Mouse (Mus musculus) thymus, postnatal 10 days (tissue): ENCODE results near the gene Fktn.
A peak's percentile ranks its signal among the peaks of the same experiment; 100 is the strongest.
"Not testable (repeated sequence)": the region's sequence is repeated elsewhere in the genome, so short reads cannot be mapped to it uniquely, and the experiment has no call there.

Experiments used
- DNase-seq, 2 experiments: peaks; one replicate each; pipeline ENCODE4 v3.0.0; 2021; ENCODE audit warnings: low spot score in 2 of 2

Gene Fktn

GRCm38 (mm10) chr4:53713704-53714050 is at the start of gene Fktn:
TSS of gene Fktn (plus strand) at chr4:53713998.
- no peak for DNase-seq

DNA sequence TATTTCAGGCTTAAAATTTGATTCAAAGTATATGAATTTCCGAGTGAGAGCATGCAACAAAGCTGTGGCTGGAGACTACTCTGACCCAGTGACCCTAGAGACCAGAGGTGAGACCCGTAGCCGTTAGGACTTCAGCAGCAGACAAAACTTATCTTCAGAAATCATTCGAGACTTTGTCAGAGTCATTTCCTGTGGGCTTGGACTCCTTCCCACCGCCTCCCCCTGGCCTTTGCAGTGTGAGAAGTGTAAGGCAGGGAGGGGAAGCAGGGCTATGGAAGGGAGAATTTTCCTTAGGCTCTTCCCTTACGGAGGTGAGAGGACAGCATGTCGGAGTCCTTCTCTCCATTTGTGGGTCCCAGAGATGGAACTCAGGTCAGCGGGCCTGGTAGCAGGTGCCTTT is 31.7 kb upstream of the Fktn start:
- no peak for DNase-seq

DNA sequence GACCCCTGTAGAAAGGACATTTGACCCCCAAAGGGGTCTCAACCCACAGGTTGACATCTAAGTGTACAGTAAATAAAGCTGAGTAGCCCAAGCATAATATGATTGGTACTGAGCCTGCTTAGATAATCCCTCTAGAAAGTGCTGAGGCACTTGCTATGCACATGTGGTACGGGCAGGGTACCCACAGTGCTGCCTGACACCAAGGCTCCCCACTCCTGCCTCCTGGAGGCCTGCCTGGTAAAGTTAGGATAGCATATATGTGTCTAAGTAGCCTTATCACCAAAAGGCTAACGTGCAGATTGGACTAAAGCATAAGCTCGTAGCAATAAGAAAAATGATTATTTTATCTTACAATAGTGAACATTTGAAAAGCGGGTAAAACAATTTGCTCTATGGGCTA is 24.8 kb upstream of the Fktn start:
- DNase-seq = no peak

DNA sequence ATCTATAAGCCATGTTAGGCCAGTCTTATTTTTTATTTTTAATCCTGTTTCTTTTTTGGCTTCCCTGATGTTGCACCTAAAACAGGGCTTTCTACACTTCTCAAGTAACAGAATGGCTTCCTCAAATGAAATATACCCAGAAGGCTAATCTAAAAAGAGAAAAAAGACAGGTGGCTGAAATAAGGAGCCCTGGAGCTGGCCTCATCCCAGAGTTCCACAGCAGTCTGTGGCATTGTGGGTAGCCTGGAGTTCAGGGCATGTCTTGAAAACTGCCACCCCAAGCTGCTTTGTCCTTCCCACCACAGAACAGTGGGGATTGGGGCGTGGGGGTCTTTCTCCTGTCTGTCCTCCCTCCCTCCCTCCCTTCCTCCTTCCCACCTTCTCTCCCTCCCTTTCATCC is 22.4 kb upstream of the Fktn start:
- no peak for DNase-seq

- DNase-seq = not testable (repeated sequence)
Observed at GRCm38 (mm10) chr4:53709166-53709565, 4.6 kb upstream of the Fktn start.

- DNase-seq = no peak
Observed at GRCm38 (mm10) chr4:53710021-53710420, 3.8 kb upstream of the Fktn start.

DNA sequence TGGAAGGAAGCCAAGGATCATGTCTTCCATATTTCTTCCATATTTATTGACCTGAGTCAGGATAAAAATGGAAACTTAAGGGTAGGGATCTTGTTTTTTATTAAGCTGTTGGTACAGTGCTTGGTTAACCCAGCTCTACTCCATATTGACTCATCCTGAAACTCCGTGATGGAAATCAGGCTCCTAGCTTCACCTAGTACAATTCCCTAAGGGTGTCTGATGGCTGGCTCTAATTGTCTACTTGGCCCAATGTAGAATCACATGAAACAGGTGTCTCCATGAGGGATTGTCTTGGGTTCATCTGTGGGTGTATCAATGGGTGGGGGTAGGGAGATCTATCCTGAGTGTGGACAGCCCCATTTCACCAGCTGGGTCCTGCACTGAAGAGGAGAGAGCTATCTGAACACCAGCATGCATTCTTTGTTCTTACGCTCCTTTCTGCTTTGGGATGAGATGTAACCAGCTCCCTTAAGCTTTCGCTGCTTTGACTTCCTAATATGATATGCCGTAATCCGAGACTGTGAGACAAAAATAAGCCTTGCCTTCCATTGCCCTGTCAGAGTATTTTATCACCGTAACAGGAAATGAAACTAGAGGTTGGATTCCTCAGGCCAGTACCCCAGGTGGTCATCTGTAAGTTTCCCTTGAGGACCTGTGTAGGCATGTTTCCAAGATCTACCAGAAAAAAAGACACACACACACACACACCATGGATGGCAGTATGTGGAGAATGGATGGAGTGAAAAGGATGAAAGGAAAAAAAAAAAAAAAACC is 3.1 kb upstream of the Fktn start:
- no peak for DNase-seq

- peak; percentile 72 to 85 for DNase-seq
Observed at GRCm38 (mm10) chr4:53714051-53714814, 435 bp downstream of the Fktn start.

- no peak for DNase-seq
Observed at GRCm38 (mm10) chr4:53715977-53716376, 2.2 kb downstream of the Fktn start.

GRCm38 (mm10) chr4:53717546-53717945 is 3.7 kb downstream of the Fktn start:
- DNase-seq = no peak

GRCm38 (mm10) chr4:53718261-53718660 is 4.5 kb downstream of the Fktn start:
- no peak for DNase-seq

DNA sequence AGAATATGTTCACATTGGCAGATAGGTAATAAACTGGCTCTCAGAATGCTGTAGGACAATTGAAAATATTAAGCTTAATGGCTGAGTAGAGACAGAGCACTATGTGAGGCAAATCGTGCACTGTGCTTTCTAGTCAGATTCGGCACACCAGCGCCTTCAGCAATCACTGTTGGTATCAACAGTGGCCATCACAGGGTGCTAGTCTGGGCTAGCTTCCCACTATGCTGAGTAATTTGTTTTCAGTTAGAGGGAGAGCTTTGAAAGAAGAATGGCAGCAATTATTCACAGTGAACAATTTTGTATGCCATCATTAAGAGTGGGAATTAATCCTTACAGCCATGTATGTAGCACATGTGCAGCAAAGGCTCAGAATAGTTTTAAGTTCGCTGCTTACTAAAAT is 8.7 kb downstream of the Fktn start:
- no peak for DNase-seq

- not testable (repeated sequence) for DNase-seq
Observed at GRCm38 (mm10) chr4:53726100-53726499, 12.3 kb downstream of the Fktn start.

GRCm38 (mm10) chr4:53728121-53728520 is 14.3 kb downstream of the Fktn start:
- DNase-seq = no peak

DNA sequence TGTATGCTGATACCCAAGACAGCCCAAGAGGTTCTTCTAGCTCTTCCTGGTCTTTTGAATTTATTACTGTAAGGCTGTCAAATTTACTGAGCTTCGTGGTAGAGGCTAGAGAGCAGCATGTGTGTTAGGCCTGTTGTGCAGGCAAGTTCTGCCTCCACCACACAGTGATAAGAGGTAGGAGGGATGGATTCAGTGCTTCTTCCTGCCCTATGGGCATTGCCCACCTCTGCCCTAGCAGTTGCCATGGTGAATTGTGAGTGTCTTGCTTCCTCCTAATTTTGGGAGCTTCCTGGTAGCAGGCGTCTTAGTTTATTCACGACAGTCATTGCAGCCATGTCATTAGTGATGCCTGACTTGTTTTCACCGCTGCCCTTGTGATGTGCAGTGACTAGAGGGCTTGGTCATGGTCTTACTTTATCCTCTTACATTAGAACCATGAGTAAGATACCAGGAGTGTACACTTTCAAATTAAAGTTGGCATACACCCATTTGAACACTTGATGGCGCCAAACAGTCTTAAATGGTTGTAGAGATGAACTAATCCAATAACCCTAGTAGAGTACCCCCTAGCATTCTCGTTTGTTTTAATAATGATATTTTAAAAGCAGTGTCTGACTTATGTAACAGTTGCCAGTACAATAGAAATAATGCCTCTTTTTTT is 25.3 kb downstream of the Fktn start:
- peak in 1 of 2 experiments; percentile 46 for DNase-seq

DNA sequence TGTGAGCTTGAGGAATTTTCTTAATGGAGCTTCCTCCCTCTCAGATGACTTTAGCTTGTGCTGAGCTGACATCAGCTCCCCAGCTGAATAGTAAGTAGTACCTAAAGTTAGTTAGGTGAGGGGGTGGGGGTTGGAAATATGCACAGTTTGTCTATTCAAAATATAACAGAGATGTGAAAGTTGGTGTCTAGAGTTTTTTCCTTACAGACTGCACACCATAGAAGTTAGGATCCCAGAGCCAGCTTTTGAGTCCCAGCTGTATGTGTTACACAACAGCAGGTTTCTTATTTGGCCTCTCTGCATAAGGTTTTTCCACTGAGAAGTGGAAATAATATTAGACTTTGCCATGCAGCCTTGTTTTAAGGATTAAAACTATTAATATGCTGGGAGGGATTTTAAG is 36.0 kb downstream of the Fktn start:
- DNase-seq = no peak

DNA sequence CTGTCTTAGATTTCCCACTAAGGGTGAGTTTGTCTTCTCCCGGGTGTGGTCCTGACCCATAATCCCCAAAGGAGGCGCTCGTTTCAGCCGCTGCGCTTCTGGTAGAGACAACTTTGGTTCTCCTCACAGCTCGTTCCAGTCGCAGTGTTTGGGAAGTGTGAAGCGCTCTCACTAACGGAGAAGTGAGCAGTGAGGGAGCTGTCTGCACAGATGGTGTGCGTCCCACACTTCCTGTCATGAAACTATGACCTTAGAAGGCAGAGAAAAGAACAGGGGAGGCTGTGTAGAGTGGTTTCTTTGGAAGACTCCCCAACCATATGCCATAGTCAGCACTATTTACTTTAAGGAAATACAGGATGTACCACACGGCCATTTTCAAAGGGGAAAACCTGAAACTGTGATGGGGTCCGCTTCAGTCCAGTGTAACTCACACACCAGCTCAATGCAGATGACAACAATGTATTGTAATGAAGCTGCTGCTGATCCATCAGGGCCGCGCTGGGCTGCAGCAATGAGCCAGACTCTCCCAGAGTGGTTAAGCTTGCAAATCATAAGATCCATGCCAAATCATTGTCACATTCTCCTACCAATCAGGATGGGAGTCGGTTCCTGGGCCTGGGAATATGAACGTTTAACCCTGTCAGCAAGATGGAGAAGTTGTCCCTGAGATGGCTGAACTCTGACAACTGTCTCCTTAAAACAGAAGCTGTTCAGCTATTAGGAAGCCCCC is 36.8 kb downstream of the Fktn start:
- no peak for DNase-seq

GRCm38 (mm10) chr4:53757030-53757429 is 43.2 kb downstream of the Fktn start:
- no peak for DNase-seq

- no peak for DNase-seq
Observed at GRCm38 (mm10) chr4:53758764-53759163, 45.0 kb downstream of the Fktn start.

GRCm38 (mm10) chr4:53759678-53760077 is 45.9 kb downstream of the Fktn start:
- no peak for DNase-seq

DNA sequence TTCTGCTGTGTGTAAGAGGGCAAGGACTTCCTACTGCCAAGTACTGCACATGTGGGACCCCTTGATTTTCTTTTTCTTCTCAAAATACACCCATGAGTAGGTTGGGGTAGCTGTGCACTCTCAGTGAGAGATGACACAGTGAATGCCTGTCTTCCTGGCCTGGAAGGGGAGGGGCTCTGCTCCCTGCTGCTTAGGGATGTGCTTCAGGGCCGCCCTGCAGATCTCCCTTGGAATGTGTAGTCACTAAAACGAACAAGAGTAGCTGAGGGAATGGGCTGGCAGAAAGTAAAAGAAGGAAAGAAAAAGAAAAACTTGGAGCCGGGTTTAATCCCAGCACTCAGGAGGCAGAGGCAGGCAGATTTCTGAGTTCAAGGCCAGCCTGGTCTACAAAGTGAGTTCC is 48.7 kb downstream of the Fktn start:
- no peak for DNase-seq
